Mouse (Mus musculus): ENCODE measurements around the gene Plk3. TPM values are rescaled to one million over a fixed set of nuclear protein-coding genes. Genes with fewer than 3 reads are reported as not detected.
A peak's percentile ranks its signal among the peaks of the same experiment; 100 is the strongest.

Plk3 gene
- total RNA-seq, 2 experiments from 2014 or later = 8.7 to 9.2 TPM

DNA sequence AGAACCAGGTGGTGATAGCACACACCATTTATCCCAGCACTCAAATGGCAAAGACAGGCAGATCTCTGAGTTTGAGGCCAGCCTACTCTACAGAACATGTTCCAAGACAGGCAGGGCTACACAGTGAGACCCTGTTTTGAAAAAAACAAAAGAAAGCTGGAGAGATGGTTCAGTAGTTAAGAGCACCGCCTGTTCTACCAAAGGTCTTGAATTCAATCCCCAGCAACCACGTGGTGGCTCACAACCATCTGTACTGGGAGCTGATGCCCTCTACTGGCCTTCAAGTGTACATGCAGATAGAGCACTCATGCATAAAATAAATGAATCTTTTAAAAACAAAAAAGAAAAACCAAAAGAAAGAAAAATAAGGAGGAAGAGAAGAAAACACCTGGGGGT lies 5.5 kb upstream of the Plk3 start:
- DNase-seq (ENCODE audit: low spot score in 2 of 2) = no peak

DNA sequence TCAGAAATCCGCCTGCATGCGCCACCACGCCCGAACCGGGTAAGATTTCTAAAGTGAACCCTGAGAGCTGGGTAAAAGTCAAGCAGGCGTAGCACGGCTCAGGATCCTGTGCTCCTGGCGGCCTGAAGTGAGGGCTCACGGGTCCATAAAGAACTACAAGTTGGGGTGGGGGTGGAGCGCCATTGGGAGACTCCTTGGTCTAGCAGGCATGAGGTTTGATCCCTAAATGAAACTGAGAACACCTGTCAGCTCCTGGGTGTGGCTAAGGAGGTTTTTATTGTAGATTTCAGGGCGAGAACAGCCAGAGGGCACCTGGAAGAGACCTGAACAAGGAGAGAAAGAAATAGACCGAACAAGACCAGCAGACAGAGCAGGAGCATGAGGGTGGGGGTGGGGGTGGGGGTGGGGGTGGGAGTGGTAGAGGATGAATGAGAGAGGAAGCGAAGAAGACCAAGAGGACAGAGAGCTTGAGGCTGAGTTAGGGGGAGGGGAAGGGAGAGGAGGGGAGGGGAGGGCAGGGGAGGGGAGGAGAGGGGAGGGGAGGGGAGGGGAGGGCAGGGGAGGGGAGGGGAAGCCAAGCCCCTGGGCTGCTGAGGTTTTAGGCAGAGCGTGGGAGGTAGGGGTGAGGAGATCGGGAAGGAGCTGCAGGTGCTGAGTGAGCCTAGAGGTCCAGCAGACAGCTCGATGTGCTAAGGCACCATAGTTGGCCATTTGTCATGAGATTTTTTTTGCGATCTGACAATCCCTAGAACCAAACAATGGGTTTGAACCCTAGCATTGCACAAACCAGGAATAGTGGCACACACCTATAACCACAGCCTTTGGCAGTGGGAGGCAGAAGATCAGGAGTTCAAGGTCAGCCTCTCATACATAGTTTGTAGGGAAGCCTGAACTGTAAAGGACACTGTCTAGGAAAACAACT lies 4.8 kb upstream of the Plk3 start:
- no peak for DNase-seq (ENCODE audit: low spot score in 2 of 2)

DNA sequence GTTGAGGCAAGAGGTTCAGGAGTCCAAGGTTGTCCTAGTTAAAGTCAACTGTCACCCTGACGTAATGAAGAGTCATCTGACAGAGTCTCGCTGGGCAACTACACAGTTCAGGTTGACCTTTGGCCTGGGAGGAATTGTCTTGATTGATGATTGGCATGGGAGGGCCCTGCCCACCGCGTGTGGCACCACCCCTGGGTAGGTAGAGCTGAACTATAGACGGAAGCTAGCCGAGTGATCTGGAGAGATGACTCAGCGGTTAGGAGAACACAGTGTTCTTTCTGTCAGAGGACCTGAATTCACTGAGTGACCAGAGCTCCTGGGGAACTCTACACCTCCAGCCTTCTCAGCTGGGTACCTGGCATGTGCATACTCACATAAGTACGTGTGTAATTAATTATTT lies 2.3 kb upstream of the Plk3 start:
- DNase-seq (ENCODE audit: low spot score in 2 of 2) = no peak

DNA sequence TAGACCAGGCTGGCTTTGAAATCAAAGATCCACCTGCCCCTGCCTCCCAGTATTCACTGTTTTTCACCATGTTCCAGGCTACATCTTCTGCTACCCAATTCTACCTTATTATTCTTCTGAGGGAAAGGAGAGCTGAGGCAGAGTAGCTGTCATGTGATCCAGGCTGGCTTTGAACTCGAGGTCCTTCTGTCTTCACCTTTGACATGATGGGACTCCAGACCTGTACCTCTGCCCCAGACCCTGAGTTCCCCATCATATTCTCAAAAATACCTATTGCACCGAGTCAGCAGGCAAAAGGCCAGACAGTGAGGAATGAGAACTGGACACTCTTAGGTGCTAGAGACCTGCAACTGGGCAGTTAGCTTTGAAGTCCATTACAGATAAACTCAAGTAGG lies 835 bp upstream of the Plk3 start:
- DNase-seq (ENCODE audit: low spot score in 2 of 2) = no peak

DNA sequence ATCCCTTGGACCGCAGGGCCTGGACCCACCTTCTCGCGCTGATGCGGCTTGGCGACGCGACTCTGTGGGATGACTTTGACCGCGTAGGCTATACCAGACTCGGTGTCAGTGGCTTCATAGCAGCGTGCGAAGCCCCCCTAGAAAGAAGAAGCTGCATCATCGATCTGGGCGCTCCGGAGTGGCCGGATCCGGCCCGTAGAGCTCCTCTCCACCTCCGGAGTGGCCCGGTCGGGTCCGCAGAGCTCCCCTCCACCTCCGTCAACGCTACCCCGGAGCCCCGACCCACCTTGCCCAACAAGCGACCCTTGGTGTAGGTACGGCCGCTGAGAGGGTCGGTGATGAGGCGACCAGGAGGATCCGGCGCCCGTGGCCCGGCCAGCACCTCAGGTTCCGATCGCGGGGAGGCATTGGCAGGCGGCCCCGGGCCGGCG lies 382 bp downstream of the Plk3 start:
- no peak for DNase-seq (ENCODE audit: low spot score in 2 of 2)

DNA sequence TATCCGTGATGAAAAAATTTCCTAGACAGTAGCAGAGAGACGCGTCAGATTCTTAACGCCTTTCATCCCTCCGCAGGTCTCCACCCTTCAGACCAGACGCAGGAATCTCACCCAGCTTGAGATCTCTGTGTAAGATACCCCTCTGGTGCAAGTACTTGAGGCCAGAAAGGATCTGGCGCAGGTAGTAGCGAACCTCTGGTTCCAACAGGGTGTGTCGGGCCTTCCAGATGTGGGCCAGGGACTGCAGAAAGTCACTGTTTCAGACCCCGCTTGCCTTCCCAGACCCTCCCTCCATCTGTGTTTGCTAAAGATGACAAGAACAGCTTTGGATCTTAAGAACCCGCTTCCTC lies 994 bp downstream of the Plk3 start:
- no peak for DNase-seq (ENCODE audit: low spot score in 2 of 2)

DNA sequence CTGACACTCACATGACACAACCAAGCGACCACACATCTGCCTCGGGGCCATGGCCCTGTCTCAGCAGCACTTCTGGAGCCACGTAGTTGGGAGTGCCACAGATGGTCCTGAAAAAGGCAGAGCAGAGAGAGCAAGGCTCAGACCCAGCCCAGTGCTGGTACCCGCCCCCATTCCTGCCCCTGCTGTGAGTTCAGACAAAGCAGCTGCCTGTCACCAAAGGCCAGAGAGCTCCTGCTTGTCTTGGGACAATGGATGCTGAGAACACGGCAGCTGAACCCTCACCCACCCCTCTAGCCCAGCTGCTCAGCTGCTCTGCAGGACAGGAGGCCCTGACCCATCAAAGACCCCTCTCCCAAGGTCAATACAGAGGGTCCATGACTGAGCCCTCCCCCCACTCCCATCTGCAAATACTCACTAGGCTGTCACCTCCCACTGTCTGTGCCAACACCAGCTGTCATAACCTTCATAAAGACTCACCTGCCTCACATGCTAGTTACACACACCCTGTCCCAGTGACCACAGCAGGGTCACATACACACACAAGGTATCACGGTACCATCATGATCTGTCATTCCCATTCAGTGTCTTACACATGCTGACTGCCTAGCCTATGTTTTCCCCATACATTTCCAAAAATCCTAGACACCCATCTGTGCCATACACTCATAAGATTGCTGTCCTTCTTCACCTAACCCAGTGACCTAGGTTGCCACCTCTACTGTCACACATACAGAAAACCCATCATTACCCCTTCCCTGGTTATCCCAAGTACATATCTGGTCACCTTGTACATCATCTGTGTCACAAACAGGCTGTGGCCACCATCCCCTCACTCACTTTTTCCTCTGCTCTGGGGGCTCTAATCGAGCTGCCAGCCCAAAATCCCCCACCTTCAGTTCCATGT lies 1.6 kb downstream of the Plk3 start:
- no peak for DNase-seq (ENCODE audit: low spot score in 2 of 2)

DNA sequence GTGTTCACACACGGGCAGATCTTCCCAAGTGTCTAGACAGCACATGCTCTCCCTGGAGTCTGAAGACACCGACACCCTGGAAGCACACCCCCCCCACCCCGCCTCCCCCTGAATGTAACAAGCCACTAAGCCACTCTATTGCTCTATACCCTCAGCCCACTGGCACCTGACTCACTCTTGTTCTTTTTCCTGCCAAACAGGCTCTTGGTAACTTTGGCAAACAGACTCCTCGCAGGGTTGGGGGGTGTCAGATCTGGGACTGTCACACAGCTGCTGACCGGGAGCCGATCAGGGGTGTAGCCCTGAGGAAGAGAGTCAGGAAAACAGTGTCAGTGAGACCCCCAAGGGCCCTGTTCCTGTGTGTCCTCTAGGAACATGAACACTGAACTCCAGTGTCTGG lies 2.6 kb downstream of the Plk3 start:
- DNase-seq (ENCODE audit: low spot score in 2 of 2) = no peak

DNA sequence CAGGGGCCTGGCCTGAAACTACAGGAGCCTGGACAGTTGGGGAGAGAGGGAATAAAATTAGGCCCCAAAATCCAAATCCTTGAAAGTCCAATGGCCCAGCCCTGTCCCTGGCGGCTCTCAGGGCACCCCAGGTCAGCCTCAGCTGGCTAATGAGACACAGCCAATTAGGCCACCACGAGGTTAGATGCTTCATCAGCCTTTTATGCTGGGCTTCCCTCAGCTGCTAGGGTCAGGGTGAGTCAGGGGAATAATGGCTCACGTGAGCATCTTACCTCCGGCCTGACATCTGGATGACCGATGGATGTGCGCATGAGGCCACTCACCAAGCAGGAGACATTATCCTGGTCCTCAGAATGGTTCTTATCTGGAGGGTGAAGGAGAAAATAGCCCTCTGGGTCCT lies 3.0 kb downstream of the Plk3 start:
- DNase-seq (ENCODE audit: low spot score in 2 of 2) = no peak

DNA sequence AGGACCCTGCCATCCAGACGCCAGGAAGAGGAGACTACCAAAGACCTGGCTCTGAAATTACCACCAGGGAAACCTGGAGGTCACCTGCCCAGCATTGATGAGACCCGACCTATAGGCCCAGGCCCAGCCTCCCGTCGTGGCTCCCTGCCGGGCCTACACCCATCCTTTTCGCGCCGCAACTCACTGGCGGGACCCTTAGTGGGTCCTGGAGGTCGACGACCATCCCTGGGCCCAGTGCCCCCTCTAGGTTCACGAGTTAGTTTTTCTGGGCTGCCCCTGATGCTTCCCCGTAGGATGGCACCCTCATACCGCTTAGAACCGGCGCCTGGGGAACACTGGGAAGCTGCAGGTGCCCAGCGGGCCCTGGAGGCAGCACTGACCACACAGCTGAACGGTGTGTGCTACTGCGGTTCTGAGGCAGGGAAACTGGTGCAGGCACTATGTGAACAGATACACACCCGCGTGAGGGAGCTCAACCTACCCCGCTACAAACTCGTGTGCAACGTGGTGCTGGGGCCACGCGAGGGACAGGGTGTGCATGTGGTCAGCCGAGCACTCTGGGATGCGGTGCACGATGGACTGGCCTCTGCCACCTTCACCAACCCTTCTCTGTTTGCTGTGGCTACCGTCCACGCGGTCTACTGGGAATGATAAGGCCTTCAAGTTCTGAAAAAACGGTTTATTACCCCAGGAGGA lies 5.6 kb downstream of the Plk3 start:
- DNase-seq (ENCODE audit: low spot score in 2 of 2) = no peak

DNA sequence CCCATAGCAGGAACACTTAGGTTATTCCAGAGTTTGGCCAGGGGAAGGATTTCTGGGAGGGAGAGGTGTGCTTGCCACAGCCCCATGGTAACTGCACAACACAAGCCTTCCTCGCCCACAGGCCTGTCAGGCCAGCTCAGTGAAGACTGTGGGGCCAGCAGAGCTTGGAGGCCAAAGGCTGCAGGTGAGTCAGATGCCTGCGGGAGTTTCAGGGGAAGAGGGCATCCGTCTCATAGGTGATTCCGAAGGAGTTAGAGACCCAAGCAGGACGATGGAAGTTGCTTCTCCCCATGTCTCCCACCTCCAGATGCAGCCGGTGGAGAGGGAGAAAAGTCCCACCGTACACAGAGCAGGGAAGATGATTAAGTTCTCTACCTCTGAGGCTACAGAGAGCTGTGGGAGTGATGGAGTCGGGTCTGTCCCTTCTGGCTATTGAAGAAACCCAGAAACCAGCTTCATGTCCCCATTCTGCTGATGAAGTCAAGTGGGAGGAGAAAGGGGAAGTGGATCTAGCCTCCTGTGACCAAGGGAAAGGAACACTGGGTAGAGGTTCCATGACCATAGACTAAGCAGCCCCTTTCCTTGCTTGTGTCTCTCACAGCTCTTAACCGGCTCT lies 7.0 kb downstream of the Plk3 start, which contains the start of gene Tctex1d4:
Gene Tctex1d4 (plus strand): TSS at position 120 of the 616 bp plus-strand sequence.
- no peak for DNase-seq (ENCODE audit: low spot score in 2 of 2)

DNA sequence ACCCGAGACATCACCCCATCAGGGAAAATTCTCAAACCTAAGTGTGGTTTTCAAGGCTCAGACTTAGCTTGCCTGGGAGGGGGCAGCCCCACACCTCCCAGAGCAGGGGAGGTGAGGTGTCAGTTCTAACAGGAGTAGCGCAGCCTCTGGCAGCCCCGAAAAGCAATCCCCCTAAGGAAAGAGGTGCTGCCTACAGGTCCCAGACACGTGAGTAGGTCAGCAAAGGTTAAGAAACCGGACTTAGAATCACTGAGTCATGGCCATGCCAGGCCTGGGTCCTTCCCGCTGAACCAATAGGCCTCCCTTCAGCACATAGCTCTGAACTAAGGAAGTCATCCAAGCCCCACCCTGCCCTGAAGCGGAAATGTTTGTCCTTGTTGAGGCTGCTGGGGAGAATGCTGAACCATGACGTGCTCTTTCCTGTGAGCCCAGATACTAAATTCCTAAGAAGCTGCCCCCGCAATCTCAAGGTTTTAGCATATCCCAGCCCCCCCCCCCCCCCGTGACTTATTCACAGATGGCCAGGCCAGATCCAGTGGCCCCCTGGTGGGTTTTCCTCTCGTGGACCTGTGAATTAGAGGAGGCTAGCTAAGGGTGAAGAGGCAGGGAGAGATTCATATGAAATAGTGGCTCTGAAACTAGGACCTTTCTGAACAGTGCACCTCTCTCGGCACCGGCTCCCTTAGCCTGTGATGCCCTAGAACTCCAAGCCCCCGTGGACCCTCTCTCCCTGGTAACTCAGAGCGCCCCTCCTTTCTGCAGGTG lies 7.7 kb downstream of the Plk3 start:
- DNase-seq (ENCODE audit: low spot score in 2 of 2) = no peak

DNA sequence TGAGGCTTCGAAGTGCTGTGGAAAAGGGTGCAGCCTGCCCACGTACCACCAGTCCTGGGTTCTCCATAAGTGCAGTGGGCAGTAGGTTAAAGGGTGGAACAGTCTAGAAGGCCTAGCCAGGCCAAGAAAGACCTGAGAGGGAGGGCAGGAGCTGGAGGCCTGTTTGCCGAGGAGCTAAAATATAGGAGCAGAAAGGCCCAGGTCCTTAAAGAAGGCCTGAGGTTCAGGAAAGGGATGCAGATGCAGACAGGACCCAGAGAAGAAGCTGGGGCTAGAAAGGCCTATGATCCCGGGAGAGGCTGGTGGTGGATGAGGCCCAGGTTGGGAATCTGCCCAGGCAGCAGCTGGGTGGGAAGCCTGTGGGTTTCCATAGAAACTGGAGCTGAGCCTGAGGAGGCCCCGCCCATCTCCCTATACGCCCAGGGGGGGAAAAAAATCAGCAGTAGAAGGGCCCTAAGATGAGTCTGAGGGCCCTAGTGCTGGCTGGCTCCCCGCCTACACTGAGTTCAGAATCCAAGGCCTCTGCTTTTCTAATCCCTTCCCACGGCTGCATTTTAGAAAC lies 8.3 kb downstream of the Plk3 start, which contains the start of gene Btbd19:
Gene Btbd19 (minus strand): TSS at position 378 of the 562 bp plus-strand sequence.
- DNase-seq (ENCODE audit: low spot score in 2 of 2) = peak; percentile 71 to 86

DNA sequence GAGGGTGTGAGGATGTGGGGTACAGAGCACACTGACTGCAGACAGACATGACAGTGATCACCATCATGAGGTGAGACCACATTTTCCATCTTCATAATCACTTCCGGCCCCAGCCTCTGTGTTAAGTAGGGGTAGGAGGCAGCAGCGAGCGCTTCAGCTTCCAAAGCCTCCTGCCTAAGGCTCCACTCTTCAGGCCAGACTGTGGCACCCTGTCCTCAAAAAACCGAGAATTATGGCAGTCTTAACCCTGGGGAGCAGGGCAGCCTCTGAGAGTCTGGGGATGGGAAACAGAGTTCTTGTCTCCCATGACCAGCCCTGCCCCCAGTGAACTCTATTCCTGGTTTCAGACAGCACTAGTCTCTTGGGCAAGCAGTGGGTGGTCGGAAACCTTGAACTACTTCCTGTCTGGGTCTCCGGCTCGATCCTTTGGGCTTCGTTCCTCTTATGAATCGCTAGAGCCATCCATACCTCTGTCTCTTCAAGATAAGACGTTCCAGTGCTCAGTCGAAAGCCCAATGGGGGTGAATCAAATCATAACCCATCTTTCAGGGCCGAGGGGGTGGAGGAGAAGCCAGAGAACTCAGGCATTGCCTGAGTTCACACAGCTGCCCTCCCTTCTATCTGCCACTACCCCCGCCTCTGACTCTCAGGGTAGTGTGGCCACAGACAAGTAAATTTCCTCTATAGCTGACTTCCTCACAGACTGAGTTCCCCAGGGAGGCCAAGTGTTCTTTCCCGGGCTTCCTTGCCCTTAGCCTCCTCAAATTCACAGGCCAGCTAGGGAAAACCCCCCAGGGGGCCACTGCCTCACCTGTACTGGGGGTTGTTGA lies 9.0 kb downstream of the Plk3 start:
- DNase-seq (ENCODE audit: low spot score in 2 of 2) = no peak

DNA sequence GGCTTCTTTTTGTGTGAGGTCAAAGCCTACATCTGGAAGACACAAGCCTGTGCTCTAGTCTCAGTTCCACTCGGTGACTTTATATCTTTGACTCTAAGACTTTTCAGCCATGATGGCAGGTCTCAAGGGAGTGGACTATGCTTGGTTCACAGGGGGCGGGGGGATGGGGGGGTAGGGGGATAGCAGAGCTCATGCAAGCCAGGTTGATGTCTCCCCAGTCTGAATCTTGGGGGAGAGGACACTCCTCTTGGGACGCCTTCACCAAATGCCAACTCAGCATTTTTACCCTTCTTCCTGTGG lies 9.6 kb downstream of the Plk3 start:
- no peak for DNase-seq (ENCODE audit: low spot score in 2 of 2)

DNA sequence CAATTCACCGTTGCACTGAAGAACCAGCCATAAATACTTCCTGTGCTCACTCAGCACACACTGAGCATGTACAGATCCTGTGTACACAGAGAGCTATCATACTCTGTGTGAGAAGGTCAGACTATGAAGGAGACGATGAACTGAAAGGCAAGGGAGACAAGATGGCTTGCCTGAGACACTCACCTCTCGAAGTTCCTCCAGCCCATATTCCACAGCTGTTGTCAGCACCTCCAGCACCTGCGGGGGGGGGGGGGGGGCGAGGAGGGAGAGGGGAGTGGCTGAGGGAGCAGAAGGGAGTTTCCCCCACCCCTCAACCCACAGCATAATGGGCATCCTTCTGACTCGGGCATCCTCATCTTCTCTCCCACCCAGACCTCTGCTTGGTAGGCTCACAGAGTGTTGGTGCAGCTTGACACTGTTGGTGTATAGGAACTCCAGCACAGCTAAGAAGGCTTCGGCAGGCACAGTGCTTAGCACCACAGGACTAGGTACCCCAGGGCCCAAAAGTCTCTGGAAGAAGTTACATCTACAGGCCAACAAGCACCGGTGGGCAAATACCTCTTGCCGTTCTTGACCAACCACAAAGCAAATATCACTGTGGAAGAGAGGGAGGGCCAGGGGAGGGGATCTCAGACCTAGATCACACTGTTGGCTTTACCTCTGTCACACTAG lies 10.1 kb downstream of the Plk3 start:
- DNase-seq (ENCODE audit: low spot score in 2 of 2) = no peak

DNA sequence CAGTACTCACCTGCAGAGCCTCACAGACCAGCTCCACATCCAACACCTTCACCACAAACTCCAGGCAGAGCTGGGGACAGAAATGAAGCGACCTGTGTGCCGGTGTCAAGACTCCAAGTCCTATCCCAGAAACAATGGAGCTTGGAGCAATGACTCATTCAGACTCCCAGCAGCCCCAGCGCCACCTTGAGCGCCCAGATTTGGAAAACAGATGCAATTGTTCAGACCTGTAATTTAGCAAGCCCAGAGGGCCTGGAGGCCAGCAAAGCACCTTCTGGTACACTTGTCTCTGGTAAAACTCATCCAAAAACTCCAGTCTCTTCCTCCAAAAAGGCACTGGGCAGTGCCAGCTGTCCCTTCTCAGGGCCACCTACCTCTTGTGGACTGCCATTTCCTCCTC lies 11.6 kb downstream of the Plk3 start:
- DNase-seq (ENCODE audit: low spot score in 2 of 2) = no peak

Data from layer of hippocampus, adult 18-20 months (tissue).